Mouse (Mus musculus): ENCODE measurements around the gene N4bp2. TPM values are rescaled to one million over a fixed set of nuclear protein-coding genes. Genes with fewer than 3 reads are reported as not detected.

The N4bp2 gene
- polyA plus RNA-seq, 2 experiments: 6.5 to 12.2 TPM

DNA sequence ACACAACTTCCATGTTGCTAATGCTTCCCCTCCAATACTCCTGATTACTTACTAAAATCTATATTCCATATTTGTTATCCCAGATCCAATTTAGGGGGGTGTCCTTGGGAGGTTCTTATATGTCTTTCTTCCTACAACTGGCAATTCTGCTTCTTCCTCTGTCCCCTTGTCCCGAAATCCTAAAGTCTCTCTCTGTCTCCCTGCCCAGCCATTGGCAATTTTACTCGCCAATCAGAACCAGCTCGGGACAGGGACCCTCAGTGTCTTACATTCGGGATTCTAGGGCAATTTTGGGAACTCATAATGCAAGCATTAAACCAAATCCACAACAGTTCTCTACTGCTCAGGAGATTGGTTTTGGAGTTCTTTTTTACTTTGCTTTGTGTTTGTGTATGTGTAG, 3.3 kb upstream of the N4bp2 start:
- H3K9ac ChIP-seq (replicated peaks): no peak overlapping the region
- TF ChIP-seq EP300 (IDR thresholded peaks at IDR 0.05; ENCODE audit: low read depth): no peak
- TF ChIP-seq CTCF (IDR thresholded peaks at IDR 0.05; ENCODE audit: low read depth): no peak
- peaks cover 12 to 14% of the 10 kb centered on the region in 2 experiments for H3K4me1 ChIP-seq (replicated peaks; ENCODE audit: control insufficient read depth in 2 of 2, insufficient read depth in 2 of 2, low read length in 1 of 2)
- H3K4me2 ChIP-seq (ENCODE audit: low read depth): no peak overlapping the region
- no peaks in the 10 kb centered on the region for H3K9me3 ChIP-seq (ENCODE audit: control insufficient read depth, low read length)
- H3K36me3 ChIP-seq (replicated peaks; ENCODE audit: control insufficient read depth, insufficient read depth, low read depth): no peaks in the 10 kb centered on the region; the same call in 1 of the 2 replicates
- no peak overlapping the region for H3K27ac ChIP-seq
- WGBS (ENCODE audit: insufficient replicate concordance): 78% methylated on average over 4 of the region's 4 CpGs
- H3K27me3 ChIP-seq (ENCODE audit: control insufficient read depth, insufficient read depth, low read length): no peaks in the 10 kb centered on the region
- DNase-seq (ENCODE audit: low read depth in 3 of 3, low spot score in 3 of 3) (no peak), ATAC-seq (ENCODE audit: insufficient read depth) (no peak)
- no peak overlapping the region for H3K4me3 ChIP-seq (ENCODE audit: insufficient read depth in 1 of 2, low read depth in 2 of 2, low read length in 2 of 2)

DNA sequence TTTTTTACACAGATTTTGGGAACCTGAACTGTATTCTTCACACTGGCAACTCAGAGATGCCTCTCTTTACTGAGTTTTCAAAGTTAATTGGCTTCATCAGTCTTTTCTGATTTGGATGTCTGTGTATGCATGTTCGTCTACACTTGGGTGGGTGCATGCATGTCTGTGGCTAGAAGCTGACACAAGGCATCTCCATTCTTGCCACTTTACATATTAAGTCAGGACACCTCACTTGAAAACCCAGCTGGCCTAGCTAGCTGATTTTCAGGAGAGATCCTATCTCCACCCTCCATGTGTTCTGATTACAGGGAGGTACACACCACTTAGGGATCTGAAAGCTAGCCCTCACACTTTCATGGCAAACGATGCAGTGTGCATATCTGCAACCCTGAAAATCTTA, 2.7 kb upstream of the N4bp2 start:
- no peak overlapping the region; the same call in 1 of the 2 replicates for H3K4me2 ChIP-seq (ENCODE audit: low read depth)
- ATAC-seq (ENCODE audit: insufficient read depth) (no peak), DNase-seq (ENCODE audit: low read depth in 3 of 3, low spot score in 3 of 3) (no peak)
- WGBS (ENCODE audit: insufficient replicate concordance): 56% methylated on average over 2 of the region's 2 CpGs
- TF ChIP-seq CTCF (IDR thresholded peaks at IDR 0.05; ENCODE audit: low read depth) (no peak), EP300 (IDR thresholded peaks at IDR 0.05; ENCODE audit: low read depth) (no peak)
- H3K4me3 ChIP-seq (ENCODE audit: insufficient read depth in 1 of 2, low read depth in 2 of 2, low read length in 2 of 2): no peak overlapping the region
- H3K9me3 ChIP-seq (ENCODE audit: control insufficient read depth, low read length): no peaks in the 10 kb centered on the region
- no peaks in the 10 kb centered on the region for H3K27me3 ChIP-seq (ENCODE audit: control insufficient read depth, insufficient read depth, low read length)
- no peak overlapping the region; the same call in 1 of the 2 replicates for H3K27ac ChIP-seq
- no peaks in the 10 kb centered on the region; the same call in 1 of the 2 replicates for H3K36me3 ChIP-seq (replicated peaks; ENCODE audit: control insufficient read depth, insufficient read depth, low read depth)
- peaks cover 17 to 19% of the 10 kb centered on the region in 2 experiments for H3K4me1 ChIP-seq (replicated peaks; ENCODE audit: control insufficient read depth in 2 of 2, insufficient read depth in 2 of 2, low read length in 1 of 2)
- no peak overlapping the region for H3K9ac ChIP-seq (replicated peaks)

DNA sequence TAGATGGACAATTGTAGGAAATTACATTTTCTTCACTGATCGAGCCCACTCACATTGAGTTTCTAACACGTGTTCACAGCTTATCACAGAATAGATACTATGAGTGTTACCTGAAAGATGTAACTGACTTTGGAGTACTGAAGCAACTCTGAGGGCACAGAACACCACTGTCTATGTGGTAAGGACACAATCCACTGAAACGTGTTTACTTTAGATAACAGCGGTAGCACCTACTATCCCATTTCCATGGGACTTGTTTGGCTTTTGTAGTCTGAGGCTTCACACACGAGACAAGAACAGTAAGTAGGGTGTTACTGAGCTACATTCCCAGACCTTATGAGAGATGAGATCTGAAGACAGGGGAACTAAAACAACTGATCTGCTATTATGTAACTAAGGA, 2.3 kb upstream of the N4bp2 start:
- Histone ChIP-seq H3K27ac (peak overlapping the region; percentile 47), H3K27me3 (ENCODE audit: control insufficient read depth, insufficient read depth, low read length) (no peaks in the 10 kb centered on the region), H3K9ac (replicated peaks) (peak overlapping the region; percentile 41; the same call in 1 of the 2 replicates), H3K4me2 (ENCODE audit: low read depth) (peak overlapping the region; percentile 31), H3K36me3 (replicated peaks; ENCODE audit: control insufficient read depth, insufficient read depth, low read depth) (no peaks in the 10 kb centered on the region; the same call in 1 of the 2 replicates), H3K9me3 (ENCODE audit: control insufficient read depth, low read length) (no peaks in the 10 kb centered on the region), H3K4me3 (ENCODE audit: insufficient read depth in 1 of 2, low read depth in 2 of 2, low read length in 2 of 2) (no peak overlapping the region), H3K4me1 (replicated peaks; ENCODE audit: control insufficient read depth in 2 of 2, insufficient read depth in 2 of 2, low read length in 1 of 2) (peaks cover 18 to 20% of the 10 kb centered on the region in 2 experiments)
- ATAC-seq (ENCODE audit: insufficient read depth) (no peak), DNase-seq (ENCODE audit: low read depth in 3 of 3, low spot score in 3 of 3) (peak; percentile 41 to 52 (median 48))
- no peak for TF ChIP-seq CTCF (IDR thresholded peaks at IDR 0.05; ENCODE audit: low read depth)
- peak; percentile 51; the same call in 1 of the 2 replicates for TF ChIP-seq EP300 (IDR thresholded peaks at IDR 0.05; ENCODE audit: low read depth)
- 10% methylated on average over 5 of the region's 5 CpGs for WGBS (ENCODE audit: insufficient replicate concordance)

DNA sequence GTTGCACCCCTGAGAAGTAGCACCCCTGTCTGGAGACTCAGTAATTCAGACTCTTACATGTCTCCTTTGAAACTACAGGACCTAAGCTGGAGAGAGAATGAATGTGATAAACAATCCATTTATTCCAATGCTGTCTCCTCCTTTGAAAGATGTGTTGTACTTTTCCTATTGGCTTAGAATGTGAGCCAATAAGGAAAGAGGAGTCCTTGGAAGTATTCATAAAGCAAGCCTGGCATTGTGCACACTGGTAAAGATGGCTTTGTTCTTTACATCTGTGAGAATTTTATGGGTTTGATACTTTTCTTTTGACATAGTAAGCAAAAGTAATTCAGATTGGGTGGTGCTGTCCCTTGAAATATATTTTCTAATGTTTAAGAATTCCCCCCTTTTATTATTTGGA, 1.4 kb upstream of the N4bp2 start:
- Histone ChIP-seq H3K36me3 (replicated peaks; ENCODE audit: control insufficient read depth, insufficient read depth, low read depth) (no peaks in the 10 kb centered on the region; the same call in 1 of the 2 replicates), H3K27ac (peak overlapping the region; percentile 50; the same call in 1 of the 2 replicates), H3K4me3 (ENCODE audit: insufficient read depth in 1 of 2, low read depth in 2 of 2, low read length in 2 of 2) (no peak overlapping the region), H3K9me3 (ENCODE audit: control insufficient read depth, low read length) (no peaks in the 10 kb centered on the region), H3K27me3 (ENCODE audit: control insufficient read depth, insufficient read depth, low read length) (no peaks in the 10 kb centered on the region), H3K4me1 (replicated peaks; ENCODE audit: control insufficient read depth in 2 of 2, insufficient read depth in 2 of 2, low read length in 1 of 2) (peaks cover 18 to 20% of the 10 kb centered on the region in 2 experiments), H3K9ac (replicated peaks) (no peak overlapping the region), H3K4me2 (ENCODE audit: low read depth) (peak overlapping the region; percentile 6; the same call in 1 of the 2 replicates)
- TF ChIP-seq CTCF (IDR thresholded peaks at IDR 0.05; ENCODE audit: low read depth): no peak
- no peak for TF ChIP-seq EP300 (IDR thresholded peaks at IDR 0.05; ENCODE audit: low read depth)
- DNase-seq (ENCODE audit: low read depth in 3 of 3, low spot score in 3 of 3): peak; percentile 17 to 57 (median 33)
- no peak for ATAC-seq (ENCODE audit: insufficient read depth)

DNA sequence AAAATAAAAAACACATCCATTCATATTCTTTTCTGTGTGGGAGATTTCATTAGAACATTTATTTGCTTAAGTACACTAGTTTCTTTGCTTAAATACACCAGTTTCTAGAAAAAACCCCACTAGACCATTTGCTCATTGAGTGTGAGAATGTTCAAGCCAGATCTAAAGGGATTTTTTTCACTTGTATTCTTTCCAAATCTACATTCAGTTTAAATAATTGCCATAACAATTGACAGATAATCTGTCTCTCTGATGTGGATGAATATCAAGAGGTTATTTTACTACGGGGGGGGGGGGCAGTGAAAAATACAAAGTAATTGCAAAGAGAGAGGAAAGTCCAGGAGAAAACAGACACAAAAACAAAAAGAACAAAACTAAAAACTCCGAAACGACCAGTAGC, 635 bp upstream of the N4bp2 start:
- WGBS (ENCODE audit: insufficient replicate concordance): 7% methylated on average over 3 of the region's 3 CpGs
- Histone ChIP-seq H3K4me3 (ENCODE audit: insufficient read depth in 1 of 2, low read depth in 2 of 2, low read length in 2 of 2) (peak overlapping the region; percentile 69 to 99), H3K27me3 (ENCODE audit: control insufficient read depth, insufficient read depth, low read length) (no peaks in the 10 kb centered on the region), H3K27ac (peak overlapping the region; percentile 97), H3K4me2 (ENCODE audit: low read depth) (peak overlapping the region; percentile 96), H3K9ac (replicated peaks) (peak overlapping the region; percentile 100), H3K4me1 (replicated peaks; ENCODE audit: control insufficient read depth in 2 of 2, insufficient read depth in 2 of 2, low read length in 1 of 2) (peaks cover 18 to 20% of the 10 kb centered on the region in 2 experiments), H3K36me3 (replicated peaks; ENCODE audit: control insufficient read depth, insufficient read depth, low read depth) (no peaks in the 10 kb centered on the region; the same call in 1 of the 2 replicates), H3K9me3 (ENCODE audit: control insufficient read depth, low read length) (no peaks in the 10 kb centered on the region)
- no peak for DNase-seq (ENCODE audit: low read depth in 3 of 3, low spot score in 3 of 3)
- no peak for TF ChIP-seq EP300 (IDR thresholded peaks at IDR 0.05; ENCODE audit: low read depth)
- no peak for TF ChIP-seq CTCF (IDR thresholded peaks at IDR 0.05; ENCODE audit: low read depth)
- no peak for ATAC-seq (ENCODE audit: insufficient read depth)
